In genomic region chr3:108940001-108940633, GRCm38 (mm10) we compare ENCODE assay signal across 9 mouse cellular contexts. TPM values are rescaled to one million over a fixed set of nuclear protein-coding genes. Genes with fewer than 3 reads are reported as not detected.
A peak's percentile ranks its signal among the peaks of the same experiment; 100 is the strongest.
DNase-seq lines count a peak whose midpoint lies in the region; ATAC-seq and TF ChIP-seq lines count a peak whose summit lies in the region.
"Had no signal": no experiment of that assay in that cellular context is flagged by ENCODE, and none has a peak within 500 bp of the region (broad histone marks: within the 10 kb centered on the region; RNA-seq: fewer than 3 reads in every experiment).

Gene Gm9857, minus strand, starts transcription at chr3:108940445.

- WGBS in forebrain, embryonic 13.5 days, result 67% methylated on average over 44 of the region's 59 CpGs
- WGBS in limb, embryonic 14.5 days, result 48% methylated on average over 41 of the region's 59 CpGs
- WGBS in olfactory bulb, adult 2 months, result 50% methylated on average over 59 of the region's 59 CpGs

- no peaks in the 10 kb centered on the region for H3K27me3 ChIP-seq in forebrain, embryonic 13.5 days
- no peaks in the 10 kb centered on the region for H3K27me3 ChIP-seq in limb, embryonic 14.5 days (ENCODE audit: control insufficient read depth, insufficient read depth, low read length)

- peak; percentile 55 for DNase-seq in cerebellum, postnatal 14 days
- DNase-seq in cerebellum, adult 9-10 months, result no peak
- DNase-seq in CD4-positive helper T cell, adult 2 months (ENCODE audit: low read depth, low spot score), result peak; percentile 15
- DNase-seq in limb, embryonic 14.5 days (ENCODE audit: low spot score), result no peak
- DNase-seq in layer of hippocampus, adult 9-10 months (ENCODE audit: low spot score), result no peak
- DNase-seq in gastrocnemius, postnatal 14 days, result no peak

- H3K36me3 ChIP-seq in forebrain, embryonic 13.5 days (ENCODE audit: poor library complexity, severe bottlenecking), result no peaks in the 10 kb centered on the region
- H3K36me3 ChIP-seq in limb, embryonic 14.5 days (ENCODE audit: control insufficient read depth, insufficient read depth, low read length), result no peaks in the 10 kb centered on the region

- 0 out of 2 replicates have a peak within 1 kb of the TSS, but pooled peaks have one; percentile 16 for H3K9ac ChIP-seq in forebrain, embryonic 13.5 days
- peak within 1 kb of the TSS; percentile 38; the same call in 1 of the 2 replicates for H3K9ac ChIP-seq in limb, embryonic 14.5 days (ENCODE audit: low read depth, low read length, severe bottlenecking)

- peak within 1 kb of the TSS; percentile 31 for H3K4me3 ChIP-seq in forebrain, embryonic 13.5 days
- peak within 1 kb of the TSS; percentile 38 for H3K4me3 ChIP-seq in limb, embryonic 14.5 days (replicated peaks; ENCODE audit: low read length)
- peak within 1 kb of the TSS; percentile 34 for H3K4me3 ChIP-seq in olfactory bulb, adult 2 months (ENCODE audit: insufficient read depth, low read depth, low read length)

- no peaks in the 10 kb centered on the region for H3K4me1 ChIP-seq in forebrain, embryonic 13.5 days
- H3K4me1 ChIP-seq in limb, embryonic 14.5 days (ENCODE audit: control insufficient read depth, insufficient read depth, low read length), result no peaks in the 10 kb centered on the region
- peaks cover 5% of the 10 kb centered on the region; the same call in 1 of the 2 replicates for H3K4me1 ChIP-seq in olfactory bulb, adult 2 months (ENCODE audit: control insufficient read depth, insufficient read depth, low read length)

- peak within 1 kb of the TSS; percentile 56 for H3K4me2 ChIP-seq in forebrain, embryonic 13.5 days
- H3K4me2 ChIP-seq in limb, embryonic 14.5 days (replicated peaks; ENCODE audit: low read depth, low read length, severe bottlenecking), result peak within 1 kb of the TSS; percentile 59

- no peaks in the 10 kb centered on the region for H3K9me3 ChIP-seq in forebrain, embryonic 13.5 days (replicated peaks)
- no peaks in the 10 kb centered on the region for H3K9me3 ChIP-seq in limb, embryonic 14.5 days (ENCODE audit: control insufficient read depth, low read length)

- no peak for TF ChIP-seq CTCF in olfactory bulb, adult 2 months (IDR thresholded peaks at IDR 0.05; ENCODE audit: insufficient read depth, low read depth, low read length)

- TF ChIP-seq POLR2A in limb, embryonic 14.5 days (IDR thresholded peaks at IDR 0.05; ENCODE audit: borderline replicate concordance, extremely low read depth, insufficient read depth, insufficient read length), result 0 out of 2 replicates have a peak, but pooled peaks have one; percentile 16
- no peak for TF ChIP-seq POLR2A in olfactory bulb, adult 2 months (IDR thresholded peaks at IDR 0.05; ENCODE audit: insufficient read depth, low read depth, low read length)

- intact Hi-C loops in gastrocnemius, postnatal 14 days (cut with DNase I; ENCODE audit: low total_unique reads), result no loop called here

- ATAC-seq in forebrain, embryonic 13.5 days, result peak; percentile 87
- peak; percentile 73 for ATAC-seq in limb, embryonic 14.5 days (ENCODE audit: low FRiP score, low read depth)

- no peak within 1 kb of the TSS for H3K27ac ChIP-seq in forebrain, embryonic 13.5 days
- H3K27ac ChIP-seq in limb, embryonic 14.5 days (replicated peaks; ENCODE audit: low read depth, low read length), result no peak within 1 kb of the TSS
- H3K27ac ChIP-seq in olfactory bulb, adult 2 months (ENCODE audit: insufficient read depth, low read depth, low read length), result 0 out of 2 replicates have a peak within 1 kb of the TSS, but pooled peaks have one; percentile 3

RNA-seq across cellular contexts. Expression of gene Gm9857, which starts in this region (rescaled TPM):
- polyA plus RNA-seq in forebrain, embryonic 13.5 days (2015; fragmentation: Nextera tagmentation; extraction: Ambion mirVana), result not detected in 2 replicates
- 1.2 and 1.7 TPM in 2 replicates for polyA plus RNA-seq in limb, embryonic 14.5 days (2012; rRNA removed)
- not detected in 2 replicates for polyA plus RNA-seq in limb, embryonic 14.5 days (2014; fragmentation: Nextera tagmentation; extraction: Ambion mirVana)
- polyA plus RNA-seq in olfactory bulb, adult 2 months (2012; ENCODE audit: insufficient read depth, insufficient read length, low replicate concordance, missing spikeins), result not detected in 2 replicates
- not detected for total RNA-seq in gastrocnemius, postnatal 14 days (2021)
- total RNA-seq: gastrocnemius, postnatal 4 days had no signal

Comparison
In these comparisons a context has a peak if more than half of its experiments do, and no peak if none do; other contexts are left out.
1. DNase-seq: peak in cerebellum, postnatal 14 days (2 of 2) and CD4-positive helper T cell, adult 2 months (single experiment); none in cerebellum, adult 9-10 months (single experiment), limb, embryonic 14.5 days (single experiment), layer of hippocampus, adult 9-10 months (single experiment) and gastrocnemius, postnatal 14 days (single experiment).
2. Peak in ATAC-seq, H3K4me3 ChIP-seq, H3K9ac ChIP-seq and H3K4me2 ChIP-seq in forebrain, embryonic 13.5 days; RNA of the gene not detected or under 1 TPM.
3. Peak in every context shown above with its lines, with median percentiles within 50 percentile points of each other: H3K4me3 ChIP-seq.